Mouse (Mus musculus) spleen, adult 12 weeks (tissue): Measurements from ENCODE around the gene Oog1.
"Not testable (repeated sequence)": the region's sequence is repeated elsewhere in the genome, so short reads cannot be mapped to it uniquely, and the experiment has no call there.

Experiments used
- DNase-seq: peaks from one replicate; pipeline ENCODE4 v3.0.0; 2022; ENCODE audit warnings: low spot score

The Oog1 gene

GRCm38 (mm10) chr12:87602388-87602787 lies at the start of gene Oog1:
TSS of gene Oog1 (plus strand) at chr12:87602688.
- DNase-seq = not testable (repeated sequence)

GRCm38 (mm10) chr12:87601388-87601787 lies 1.1 kb upstream of the Oog1 start:
- not testable (repeated sequence) for DNase-seq

- DNase-seq = not testable (repeated sequence)
Measured at GRCm38 (mm10) chr12:87618569-87618968, 16.1 kb downstream of the Oog1 start, which contains the start of gene Gm4027. TSS of gene Gm4027 (plus strand) at chr12:87618869.

GRCm38 (mm10) chr12:87644520-87644919 lies 42.0 kb downstream of the Oog1 start, which contains the start of gene Gm16381:
TSS of gene Gm16381 (minus strand) at chr12:87644620.
- DNase-seq = not testable (repeated sequence)

GRCm38 (mm10) chr12:87652916-87653703 lies 50.6 kb downstream of the Oog1 start:
- DNase-seq = not testable (repeated sequence)
